Mouse (Mus musculus): ENCODE measurements around the gene Glra4. TPM values are rescaled to one million over a fixed set of nuclear protein-coding genes. Genes with fewer than 3 reads are reported as not detected.

Glra4 gene
- polyA plus RNA-seq, 1 experiment = not detected

DNA sequence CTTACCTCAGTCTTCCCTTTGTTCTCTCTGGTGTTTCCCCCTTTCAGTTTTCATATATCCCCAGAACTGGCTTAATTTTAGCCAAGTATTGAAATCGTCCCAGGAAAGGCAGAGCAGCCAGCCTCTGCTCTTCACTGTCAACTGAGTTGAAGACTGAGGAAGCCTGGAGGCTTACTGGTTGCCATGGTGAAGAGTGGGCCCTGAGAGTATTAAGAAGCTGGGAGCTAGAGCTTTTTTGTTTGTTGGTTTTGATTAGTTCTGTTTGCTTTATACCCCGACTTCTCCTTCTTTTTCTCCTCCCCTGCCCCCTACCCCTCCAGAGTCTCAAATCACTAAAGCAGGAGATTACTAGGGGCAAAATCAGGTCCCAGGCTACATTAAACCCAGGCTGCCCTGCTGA lies 17.3 kb upstream of the Glra4 start:
- Histone ChIP-seq H3K4me1 (ENCODE audit: control insufficient read depth, insufficient read depth, low read length) (no peaks in the 10 kb centered on the region), H3K36me3 (ENCODE audit: control insufficient read depth, insufficient read depth, low read length, poor library complexity, severe bottlenecking) (no peaks in the 10 kb centered on the region), H3K9ac (ENCODE audit: low read depth, poor library complexity, severe bottlenecking) (no peak overlapping the region), H3K9me3 (replicated peaks; ENCODE audit: control insufficient read depth, insufficient read depth, low read length, poor library complexity, severe bottlenecking) (no peaks in the 10 kb centered on the region), H3K4me3 (ENCODE audit: low read depth, low read length) (no peak overlapping the region), H3K27me3 (ENCODE audit: control insufficient read depth, insufficient read depth, low read length, poor library complexity, severe bottlenecking) (no peaks in the 10 kb centered on the region), H3K27ac (ENCODE audit: insufficient read depth, low read length) (no peak overlapping the region)
- TF ChIP-seq POLR2A (IDR thresholded peaks at IDR 0.05; ENCODE audit: insufficient read depth, low read length) (no peak), EP300 (IDR thresholded peaks at IDR 0.05; ENCODE audit: insufficient read depth, low read depth, low read length) (no peak), CTCF (IDR thresholded peaks at IDR 0.05; ENCODE audit: low read depth, low read length) (no peak)

DNA sequence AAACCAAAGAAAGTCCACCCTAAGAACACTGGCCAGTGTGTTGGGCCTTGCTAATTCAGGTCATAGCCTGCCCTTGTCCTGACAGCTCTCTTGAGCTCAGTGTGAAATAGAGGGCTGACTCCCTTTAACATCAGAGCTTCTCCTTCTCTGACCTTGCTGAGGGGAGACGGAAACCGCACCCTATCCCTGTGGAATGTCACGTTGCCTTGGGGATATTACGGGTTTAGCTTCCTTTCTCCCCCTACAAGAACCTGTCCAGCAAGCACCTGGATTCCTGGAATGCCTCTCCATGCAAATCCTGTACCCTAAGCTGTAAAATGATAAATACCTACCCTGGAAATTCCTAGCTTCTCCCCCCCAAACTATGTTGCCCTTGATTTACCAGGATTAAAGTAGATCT lies 9.5 kb upstream of the Glra4 start:
- Histone ChIP-seq H3K4me3 (ENCODE audit: low read depth, low read length) (no peak overlapping the region), H3K27me3 (ENCODE audit: control insufficient read depth, insufficient read depth, low read length, poor library complexity, severe bottlenecking) (no peaks in the 10 kb centered on the region), H3K9me3 (replicated peaks; ENCODE audit: control insufficient read depth, insufficient read depth, low read length, poor library complexity, severe bottlenecking) (peaks cover 2% of the 10 kb centered on the region), H3K27ac (ENCODE audit: insufficient read depth, low read length) (peak overlapping the region; percentile 94), H3K4me1 (ENCODE audit: control insufficient read depth, insufficient read depth, low read length) (peaks cover 4% of the 10 kb centered on the region), H3K9ac (ENCODE audit: low read depth, poor library complexity, severe bottlenecking) (no peak overlapping the region), H3K36me3 (ENCODE audit: control insufficient read depth, insufficient read depth, low read length, poor library complexity, severe bottlenecking) (no peaks in the 10 kb centered on the region; the same call in 1 of the 2 replicates)
- TF ChIP-seq EP300 (IDR thresholded peaks at IDR 0.05; ENCODE audit: insufficient read depth, low read depth, low read length) (peak; percentile 89), POLR2A (IDR thresholded peaks at IDR 0.05; ENCODE audit: insufficient read depth, low read length) (no peak)

DNA sequence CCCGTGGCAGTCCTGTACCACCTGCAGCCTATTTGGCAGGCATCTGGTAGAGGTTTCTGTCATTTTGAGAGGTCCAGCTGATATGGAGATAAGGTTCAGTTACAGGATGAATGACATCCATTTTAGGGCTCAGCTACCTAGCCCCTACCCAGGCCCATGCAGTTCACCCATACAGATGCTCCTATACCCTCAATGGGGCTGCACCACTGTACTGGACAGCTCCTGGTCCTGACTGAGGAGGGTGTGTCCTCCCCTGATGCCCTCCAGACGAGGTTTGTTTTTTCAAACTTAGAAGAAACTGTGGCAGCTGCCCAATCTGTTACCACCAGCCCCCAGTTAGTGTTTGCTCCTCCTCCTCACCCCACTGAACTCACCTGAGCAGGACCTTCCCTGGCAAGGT lies 679 bp downstream of the Glra4 start:
- no peak overlapping the region for H3K9ac ChIP-seq (ENCODE audit: low read depth, poor library complexity, severe bottlenecking)

DNA sequence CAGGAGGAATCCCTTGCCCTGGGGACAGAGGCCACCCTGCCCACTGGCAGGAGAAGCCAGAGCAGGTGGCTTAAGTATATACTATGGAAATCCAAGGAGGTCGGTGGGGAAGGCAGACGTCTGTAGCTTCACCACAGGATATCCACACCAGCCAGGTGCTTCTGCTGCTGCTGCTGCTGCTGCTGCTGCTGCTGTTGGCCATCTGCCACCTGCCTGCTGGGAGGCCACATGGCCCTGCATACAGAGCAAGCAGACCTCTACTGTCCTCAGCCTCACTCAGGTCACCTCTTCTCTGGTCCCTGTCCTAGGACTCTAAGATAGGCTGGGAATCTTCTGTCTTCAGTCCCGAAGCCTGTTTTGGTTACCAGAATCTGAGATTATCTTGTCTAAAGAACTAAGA lies 1.9 kb downstream of the Glra4 start:
- H3K27ac ChIP-seq (ENCODE audit: insufficient read depth, low read length) = no peak overlapping the region
- H3K9ac ChIP-seq (ENCODE audit: low read depth, poor library complexity, severe bottlenecking) = no peak overlapping the region
- no peaks in the 10 kb centered on the region for H3K27me3 ChIP-seq (ENCODE audit: control insufficient read depth, insufficient read depth, low read length, poor library complexity, severe bottlenecking)

More for the DNA sequence above, 679 bp downstream of the Glra4 start:
- TF ChIP-seq POLR2A (IDR thresholded peaks at IDR 0.05; ENCODE audit: insufficient read depth, low read length) = no peak
- Histone ChIP-seq H3K4me3 (ENCODE audit: low read depth, low read length) (no peak overlapping the region), H3K36me3 (ENCODE audit: control insufficient read depth, insufficient read depth, low read length, poor library complexity, severe bottlenecking) (no peaks in the 10 kb centered on the region), H3K9me3 (replicated peaks; ENCODE audit: control insufficient read depth, insufficient read depth, low read length, poor library complexity, severe bottlenecking) (no peaks in the 10 kb centered on the region), H3K4me1 (ENCODE audit: control insufficient read depth, insufficient read depth, low read length) (no peaks in the 10 kb centered on the region), H3K27ac (ENCODE audit: insufficient read depth, low read length) (no peak overlapping the region), H3K27me3 (ENCODE audit: control insufficient read depth, insufficient read depth, low read length, poor library complexity, severe bottlenecking) (no peaks in the 10 kb centered on the region)

DNA sequence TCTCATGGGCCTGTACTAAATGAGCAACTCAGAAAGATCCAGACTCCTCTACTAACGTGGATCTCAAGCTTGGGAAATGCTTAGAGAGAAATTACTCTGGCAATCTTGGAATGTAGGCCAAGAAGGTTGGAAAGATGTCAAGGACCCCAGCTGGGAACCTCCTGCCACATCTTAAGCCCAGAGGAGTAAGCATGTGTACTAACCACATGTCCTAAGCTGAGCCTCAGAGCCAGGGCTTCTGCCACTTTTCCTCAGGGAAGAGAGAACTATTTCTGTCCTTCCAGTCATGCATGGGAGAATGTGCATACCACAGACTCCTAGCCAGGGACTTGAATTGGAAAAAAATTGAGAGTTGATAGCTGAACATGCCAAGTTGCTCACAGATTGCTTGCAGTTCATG lies 6.9 kb downstream of the Glra4 start:
- no peak overlapping the region for H3K4me3 ChIP-seq (ENCODE audit: low read depth, low read length)
- H3K9ac ChIP-seq (ENCODE audit: low read depth, poor library complexity, severe bottlenecking) = no peak overlapping the region
- H3K36me3 ChIP-seq (ENCODE audit: control insufficient read depth, insufficient read depth, low read length, poor library complexity, severe bottlenecking) = no peaks in the 10 kb centered on the region
- H3K27ac ChIP-seq (ENCODE audit: insufficient read depth, low read length) = no peak overlapping the region
- H3K4me1 ChIP-seq (ENCODE audit: control insufficient read depth, insufficient read depth, low read length) = no peaks in the 10 kb centered on the region
- H3K27me3 ChIP-seq (ENCODE audit: control insufficient read depth, insufficient read depth, low read length, poor library complexity, severe bottlenecking) = no peaks in the 10 kb centered on the region
- H3K9me3 ChIP-seq (replicated peaks; ENCODE audit: control insufficient read depth, insufficient read depth, low read length, poor library complexity, severe bottlenecking) = no peaks in the 10 kb centered on the region
- TF ChIP-seq POLR2A (IDR thresholded peaks at IDR 0.05; ENCODE audit: insufficient read depth, low read length) = no peak
- no peak for TF ChIP-seq EP300 (IDR thresholded peaks at IDR 0.05; ENCODE audit: insufficient read depth, low read depth, low read length)
- no peak for TF ChIP-seq CTCF (IDR thresholded peaks at IDR 0.05; ENCODE audit: low read depth, low read length)

More for the DNA sequence above, 1.9 kb downstream of the Glra4 start:
- TF ChIP-seq EP300 (IDR thresholded peaks at IDR 0.05; ENCODE audit: insufficient read depth, low read depth, low read length) (no peak), POLR2A (IDR thresholded peaks at IDR 0.05; ENCODE audit: insufficient read depth, low read length) (no peak), CTCF (IDR thresholded peaks at IDR 0.05; ENCODE audit: low read depth, low read length) (no peak)
- Histone ChIP-seq H3K36me3 (ENCODE audit: control insufficient read depth, insufficient read depth, low read length, poor library complexity, severe bottlenecking) (no peaks in the 10 kb centered on the region), H3K9me3 (replicated peaks; ENCODE audit: control insufficient read depth, insufficient read depth, low read length, poor library complexity, severe bottlenecking) (no peaks in the 10 kb centered on the region), H3K4me3 (ENCODE audit: low read depth, low read length) (no peak overlapping the region), H3K4me1 (ENCODE audit: control insufficient read depth, insufficient read depth, low read length) (no peaks in the 10 kb centered on the region)

GRCm38 (mm10) chrX:136761103-136762074 lies 18.6 kb downstream of the Glra4 start:
- TF ChIP-seq POLR2A (IDR thresholded peaks at IDR 0.05; ENCODE audit: insufficient read depth, low read length) (no peak), EP300 (IDR thresholded peaks at IDR 0.05; ENCODE audit: insufficient read depth, low read depth, low read length) (no peak), CTCF (IDR thresholded peaks at IDR 0.05; ENCODE audit: low read depth, low read length) (peak; percentile 9)
- H3K4me3 ChIP-seq (ENCODE audit: low read depth, low read length) = no peak overlapping the region
- H3K9ac ChIP-seq (ENCODE audit: low read depth, poor library complexity, severe bottlenecking) = no peak overlapping the region
- no peaks in the 10 kb centered on the region for H3K9me3 ChIP-seq (replicated peaks; ENCODE audit: control insufficient read depth, insufficient read depth, low read length, poor library complexity, severe bottlenecking)
- no peak overlapping the region for H3K27ac ChIP-seq (ENCODE audit: insufficient read depth, low read length)
- H3K36me3 ChIP-seq (ENCODE audit: control insufficient read depth, insufficient read depth, low read length, poor library complexity, severe bottlenecking) = no peaks in the 10 kb centered on the region
- no peaks in the 10 kb centered on the region for H3K27me3 ChIP-seq (ENCODE audit: control insufficient read depth, insufficient read depth, low read length, poor library complexity, severe bottlenecking)
- H3K4me1 ChIP-seq (ENCODE audit: control insufficient read depth, insufficient read depth, low read length) = no peaks in the 10 kb centered on the region

Data from ES-Bruce4 (cell line).